Mouse (Mus musculus): Measurements from ENCODE around the gene Atp5g2. TPM values are rescaled to one million over a fixed set of nuclear protein-coding genes. Genes with fewer than 3 reads are reported as not detected.

Atp5g2 gene
- total RNA-seq, 1 experiment = 448 TPM

GRCm38 (mm10) chr15:102612966-102613365 lies 59.2 kb downstream of the Atp5g2 start:
- Histone ChIP-seq H3K36me3 (ENCODE audit: control insufficient read depth, insufficient read depth, low read length, poor library complexity, severe bottlenecking) (no peaks in the 10 kb centered on the region), H3K27ac (ENCODE audit: insufficient read depth, low read depth, low read length, poor library complexity, severe bottlenecking) (no peak overlapping the region), H3K9ac (ENCODE audit: insufficient read depth, low read depth, low read length, poor library complexity, severe bottlenecking) (no peak overlapping the region), H3K4me1 (ENCODE audit: control insufficient read depth in 2 of 2, insufficient read depth in 2 of 2, low read length in 2 of 2, poor library complexity in 1 of 2) (peaks cover 0 to 3% of the 10 kb centered on the region in 2 experiments; a peak in 1 of 4 replicates), H3K4me3 (ENCODE audit: insufficient read depth in 1 of 2, low read depth in 1 of 2, low read length in 2 of 2, poor library complexity in 1 of 2, severe bottlenecking in 1 of 2) (no peak overlapping the region), H3K9me3 (ENCODE audit: control insufficient read depth, insufficient read depth, low read depth, low read length) (no peaks in the 10 kb centered on the region)
- in situ Hi-C loops (cut with MboI; ENCODE audit: low sequenced_read_pairs in 2 of 2, unreplicated experiment in 2 of 2) = no loop called here
- TF ChIP-seq CHD2 (IDR thresholded peaks at IDR 0.05; ENCODE audit: low read depth, low read length) (no peak), MAFK (IDR thresholded peaks at IDR 0.05; ENCODE audit: insufficient read depth, low read depth, low read length) (no peak), ZC3H11A (IDR thresholded peaks at IDR 0.05; ENCODE audit: borderline replicate concordance, low read depth, low read length) (no peak)
- DNase-seq (ENCODE audit: low read depth, low spot score) = no peak

Other genes starting within 250 kb of the Atp5g2 start
- gene Amhr2, start 227.0 kb downstream of the Atp5g2 start, total RNA-seq (2012; rRNA removed) = 5.6 and 16.5 TPM in 2 replicates
- gene Prr13, start 213.3 kb downstream of the Atp5g2 start, total RNA-seq (2012; rRNA removed) = 13.2 and 26.3 TPM in 2 replicates
- 206 and 377 TPM in 2 replicates for gene Pcbp2, start 201.8 kb downstream of the Atp5g2 start, total RNA-seq (2012; rRNA removed)
- not detected in 2 replicates for gene Gm10337, start 168.6 kb downstream of the Atp5g2 start, total RNA-seq (2012; rRNA removed)
- gene Map3k12, start 155.3 kb downstream of the Atp5g2 start, total RNA-seq (2012; rRNA removed) = 18.1 and 25.4 TPM in 2 replicates
- gene Tarbp2, start 154.2 kb downstream of the Atp5g2 start, total RNA-seq (2012; rRNA removed) = 163 and 184 TPM in 2 replicates
- 1.9 and 2.6 TPM in 2 replicates for gene Npff, start 147.4 kb downstream of the Atp5g2 start, total RNA-seq (2012; rRNA removed)
- gene Gm28047, start 47.3 kb downstream of the Atp5g2 start, total RNA-seq (2012; rRNA removed) = not detected in 2 replicates
- 9.0 and 12.4 TPM in 2 replicates for gene Atf7, start 46.9 kb downstream of the Atp5g2 start, total RNA-seq (2012; rRNA removed)
- 24.6 and 25.0 TPM in 2 replicates for gene Calcoco1, start 49.8 kb upstream of the Atp5g2 start, total RNA-seq (2012; rRNA removed)
- 0.42 and 0.94 TPM in 2 replicates for gene Hoxc13, start 248.8 kb upstream of the Atp5g2 start, total RNA-seq (2012; rRNA removed)

All from ES-E14 (cell line).